Mouse (Mus musculus) lung, postnatal 25 days (tissue): ENCODE measurements around the gene Rbp2.

Source experiments
- DNase-seq: peaks from one replicate; pipeline ENCODE4 v3.0.0; 2022; ENCODE audit warnings: low spot score

The Rbp2 gene

DNA sequence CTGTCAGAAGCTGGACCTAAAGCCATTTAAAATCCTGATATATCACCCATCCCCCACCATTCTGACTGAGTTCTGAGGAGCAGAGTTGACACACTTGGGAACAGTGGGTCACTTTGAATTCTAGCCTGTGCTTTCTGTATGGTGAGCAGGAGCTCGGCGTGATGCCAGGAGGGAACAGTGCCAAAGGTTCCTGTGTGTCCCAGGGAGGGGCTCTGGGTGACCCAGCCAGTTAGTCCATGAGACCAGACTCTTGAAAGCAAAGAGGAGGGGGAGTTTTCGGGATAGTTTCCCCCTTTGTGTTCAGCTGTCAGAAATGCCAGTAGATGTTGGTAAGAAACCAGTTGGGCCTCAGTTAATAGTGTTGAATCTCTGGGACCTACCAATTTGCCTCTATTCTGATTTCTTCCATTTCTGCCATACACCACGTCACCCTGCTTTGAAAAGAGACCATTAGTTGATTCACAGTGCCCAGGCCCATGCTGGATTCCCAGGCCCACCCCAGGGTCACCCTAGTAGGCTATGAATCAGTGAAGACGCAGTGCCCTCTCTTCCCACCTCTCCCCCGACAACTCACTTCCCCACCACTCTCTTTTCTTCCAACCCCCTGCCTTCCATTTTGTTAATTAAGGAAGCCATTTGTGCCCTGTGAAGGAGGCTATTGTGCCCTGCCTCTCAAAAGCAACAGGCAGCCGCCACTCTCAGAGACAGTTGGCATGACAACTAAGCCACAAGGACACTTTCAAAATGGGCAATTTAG, 39.0 kb downstream of the Rbp2 start:
- no peak for DNase-seq

DNA sequence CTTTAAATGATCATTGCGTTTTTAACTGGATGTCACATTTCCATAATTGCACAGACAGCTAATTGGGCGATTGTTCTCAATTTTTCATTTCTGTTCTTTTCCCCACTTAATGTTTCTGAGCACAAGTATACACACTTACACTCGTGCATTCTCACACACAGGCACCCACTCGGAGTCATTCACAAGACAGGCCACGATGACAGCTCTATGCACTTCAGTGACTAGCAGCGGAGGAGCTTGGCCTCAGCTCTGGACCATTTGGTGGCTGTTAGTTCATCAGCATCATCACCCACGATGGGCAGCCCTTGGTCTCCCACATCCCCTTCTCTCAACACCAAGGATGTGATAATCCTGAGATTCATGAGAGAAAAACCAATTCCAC, 39.6 kb downstream of the Rbp2 start:
- no peak for DNase-seq

DNA sequence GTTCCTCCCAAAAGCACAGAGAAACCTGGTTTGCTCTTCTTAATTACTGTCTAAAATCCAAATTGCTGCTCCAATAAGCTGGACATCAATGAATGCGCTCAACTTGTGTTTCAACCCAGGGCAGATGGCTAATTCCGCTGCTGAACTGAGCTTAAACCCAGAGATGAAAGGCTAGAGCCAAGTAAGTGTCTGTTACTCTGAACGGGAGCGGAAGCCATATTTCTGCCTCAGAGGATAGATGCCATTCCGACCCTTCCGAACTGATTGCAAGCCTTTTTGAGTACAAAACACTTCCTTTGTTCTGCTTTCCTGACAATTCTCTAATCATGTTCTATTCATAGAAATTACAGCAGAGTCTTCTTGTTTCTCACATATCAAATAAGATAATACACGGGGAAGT, 41.3 kb downstream of the Rbp2 start:
- DNase-seq, result no peak

DNA sequence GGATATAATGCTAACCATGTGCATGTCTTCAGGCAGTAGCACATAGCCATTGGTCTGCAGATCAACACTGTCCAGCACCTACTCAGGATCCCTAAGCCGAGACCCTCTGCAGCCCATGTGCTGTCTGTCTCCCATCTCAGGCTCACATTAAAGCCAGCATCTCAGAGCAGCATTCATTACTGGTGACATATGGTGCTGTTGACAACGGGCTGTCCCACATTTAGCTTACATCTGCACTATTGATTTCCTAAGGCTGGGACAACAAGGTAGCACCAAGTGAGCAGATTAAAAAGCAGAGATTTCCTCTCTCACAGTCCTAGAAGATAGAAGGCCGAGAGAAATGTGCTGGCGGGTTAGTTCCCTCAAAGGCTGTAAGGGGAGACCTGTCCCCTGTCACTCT, 43.9 kb downstream of the Rbp2 start:
- DNase-seq, result no peak

DNA sequence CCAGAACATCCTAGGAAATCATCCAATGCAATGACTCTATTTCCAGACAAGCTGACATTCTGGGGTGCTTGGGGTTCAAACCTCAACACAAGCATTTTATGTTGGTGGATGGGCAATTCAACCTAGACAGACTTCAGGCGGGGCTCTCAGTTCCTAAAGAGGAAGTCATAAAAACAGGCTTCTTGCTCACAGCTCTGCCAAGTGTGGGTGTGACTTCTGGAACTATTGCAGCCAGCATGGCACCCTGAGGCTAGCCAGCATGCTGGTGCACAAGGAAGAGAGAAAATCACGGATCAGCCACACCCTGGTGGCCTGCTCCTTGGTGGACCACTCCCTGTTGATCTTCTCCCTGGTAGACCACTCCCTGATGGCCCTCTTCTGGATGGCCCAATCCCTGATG, 45.1 kb downstream of the Rbp2 start:
- no peak for DNase-seq

DNA sequence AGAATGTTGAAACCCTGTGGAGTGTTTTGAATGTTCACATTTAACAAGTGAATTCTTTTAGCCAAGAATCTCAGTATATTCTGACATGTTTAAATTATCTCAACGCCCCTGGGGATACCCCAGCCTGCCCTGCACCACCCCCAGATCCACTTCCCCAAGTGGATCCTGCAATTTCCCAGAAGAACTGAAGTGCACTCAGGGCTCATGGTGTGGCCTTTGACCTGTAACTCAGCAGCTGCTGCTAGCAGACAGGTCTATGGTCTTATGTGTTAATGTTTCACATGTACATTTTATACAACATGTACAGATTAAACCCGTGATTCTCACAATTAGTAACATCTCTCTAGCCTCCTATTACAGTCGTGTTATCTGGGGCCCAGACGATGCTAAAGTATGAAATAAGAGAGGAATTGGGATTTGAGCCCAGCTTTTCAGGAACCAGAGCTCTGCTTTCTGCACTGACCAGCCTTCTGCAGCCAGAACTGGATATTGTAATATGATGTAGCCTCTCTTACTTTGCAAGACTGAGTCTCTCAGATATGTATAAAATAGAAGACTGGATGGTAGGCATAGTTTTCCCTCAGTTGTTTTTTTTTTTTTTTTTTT, 48.9 kb downstream of the Rbp2 start:
- no peak for DNase-seq

DNA sequence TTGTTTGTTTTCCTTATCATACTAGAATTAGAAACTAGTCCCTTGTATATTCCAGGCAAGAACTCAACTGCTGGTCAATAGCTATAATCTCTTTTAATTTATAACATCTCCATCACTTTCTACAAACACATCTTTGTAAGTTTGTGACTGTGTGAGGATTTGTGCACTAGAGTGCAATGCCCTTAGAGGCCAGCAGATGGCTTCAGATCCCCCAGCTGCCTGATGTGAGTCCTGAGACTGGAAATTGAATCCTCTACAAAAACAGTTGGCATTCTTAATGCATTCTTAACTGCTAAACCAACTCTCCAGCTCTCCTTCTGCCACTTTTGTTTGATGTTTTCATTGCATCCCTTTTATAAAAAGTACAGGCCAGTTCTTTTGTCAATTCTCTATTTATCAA, 49.8 kb downstream of the Rbp2 start:
- DNase-seq, result no peak

DNA sequence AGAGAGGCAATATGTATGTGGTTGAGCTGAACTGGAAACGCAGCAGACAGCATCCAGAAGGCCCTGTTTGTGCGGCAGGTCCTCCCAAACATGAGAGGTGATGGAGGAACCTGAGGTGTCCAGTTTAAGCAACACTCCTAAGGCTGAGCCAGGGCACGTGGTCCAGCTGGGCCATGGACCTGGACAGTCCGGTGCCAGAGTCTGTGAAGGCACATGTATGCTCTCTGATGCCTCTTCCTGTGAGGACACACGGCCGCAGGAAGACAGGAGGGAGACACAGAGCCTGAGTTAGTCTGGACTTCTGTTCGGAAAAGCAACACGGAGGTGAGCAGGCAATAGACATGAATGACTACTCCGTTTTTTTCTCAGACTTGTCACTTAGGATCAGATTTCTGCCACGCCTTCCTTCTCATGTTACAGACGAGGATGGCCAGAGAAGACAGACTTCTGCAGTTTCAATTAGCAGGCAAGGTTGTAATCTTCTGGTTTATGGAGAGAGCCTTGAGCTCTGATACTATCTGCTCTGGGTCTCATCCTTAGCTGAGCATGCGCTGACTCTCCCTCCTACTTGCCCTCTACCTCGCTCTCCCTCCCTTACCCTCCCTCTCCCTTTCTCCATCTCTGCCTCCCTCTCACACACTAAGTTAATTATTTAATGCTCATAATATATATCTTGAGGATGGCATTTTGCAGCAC, 52.2 kb downstream of the Rbp2 start:
- DNase-seq, result no peak

DNA sequence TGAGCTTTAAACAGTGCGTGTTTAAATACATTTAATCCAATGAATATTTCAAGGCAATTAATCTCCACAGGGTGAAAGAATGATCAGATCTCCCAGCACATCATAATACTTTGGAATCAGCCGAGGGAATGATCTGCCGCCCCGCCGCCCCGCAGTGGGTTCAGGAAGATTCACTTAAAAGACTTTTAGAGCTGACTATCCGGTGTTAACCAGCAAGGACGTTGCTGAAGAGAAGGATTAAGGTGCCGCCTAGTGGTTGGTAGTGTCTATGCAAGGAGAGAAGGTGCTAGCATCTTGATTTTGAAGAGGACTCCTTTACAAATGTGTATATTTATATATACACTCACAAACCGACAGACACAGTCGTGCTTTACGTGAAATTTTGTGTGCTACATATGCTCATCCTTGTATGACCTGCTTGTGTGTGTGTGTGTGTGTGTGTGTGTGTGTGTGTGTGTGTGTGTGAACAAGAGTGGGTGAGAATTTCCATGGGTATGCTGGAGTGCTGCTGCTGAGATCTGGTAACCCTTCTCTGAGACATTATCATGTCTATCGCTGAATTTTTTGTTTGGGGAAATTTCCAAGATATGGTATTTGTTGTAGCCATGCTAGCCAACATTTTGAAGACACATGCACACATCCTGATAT, 52.9 kb downstream of the Rbp2 start:
- peak; percentile 63 for DNase-seq

DNA sequence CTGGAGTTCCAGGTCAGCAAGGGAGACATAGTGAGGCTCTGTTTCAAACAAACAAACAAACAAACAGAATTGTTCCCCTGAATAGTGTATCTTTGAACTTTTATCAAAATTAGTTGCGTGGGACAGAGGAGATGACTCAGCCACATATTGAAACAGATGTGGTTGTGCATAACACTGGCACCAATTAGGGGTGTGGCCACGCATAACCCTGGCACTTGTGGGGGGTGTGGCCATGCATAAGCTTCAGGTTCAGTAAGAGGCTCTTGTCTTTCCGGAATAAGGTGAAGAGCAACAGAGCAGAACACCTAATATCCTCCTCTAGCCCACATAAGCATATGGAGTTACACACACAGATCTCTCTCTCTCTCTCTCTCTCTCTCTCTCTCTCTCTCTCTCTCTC, 58.1 kb downstream of the Rbp2 start:
- DNase-seq, result no peak
